Mouse (Mus musculus) cerebellum, adult 9-11 months (tissue): ENCODE measurements around the gene Amz1.

ENCODE experiments used
- DNase-seq: peaks from one replicate; pipeline ENCODE4 v3.0.0; 2022

The Amz1 gene

DNA sequence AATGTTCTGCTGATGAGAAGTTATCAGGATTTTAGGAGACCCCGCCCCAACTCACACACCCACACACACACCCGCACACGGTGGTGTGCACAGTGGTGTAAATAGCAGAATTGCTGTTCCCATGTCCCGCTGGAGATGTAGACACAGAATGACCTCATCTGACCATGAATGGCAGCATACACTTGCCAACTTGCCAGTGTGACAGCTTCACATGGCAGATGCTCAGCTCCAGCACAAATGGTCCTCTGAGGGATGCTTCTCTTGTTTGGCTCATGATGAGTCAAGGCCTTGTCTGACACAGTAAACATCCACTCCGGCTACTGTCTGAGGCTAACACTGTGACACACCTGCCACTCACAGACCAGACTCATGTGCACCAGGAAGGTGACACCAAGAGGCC lies 44.4 kb downstream of the Amz1 start:
- peak; percentile 81 for DNase-seq

GRCm38 (mm10) chr5:140771612-140772011 lies 47.7 kb downstream of the Amz1 start:
- no peak for DNase-seq

- DNase-seq = no peak
Measured at GRCm38 (mm10) chr5:140772158-140772557, 48.2 kb downstream of the Amz1 start.

DNA sequence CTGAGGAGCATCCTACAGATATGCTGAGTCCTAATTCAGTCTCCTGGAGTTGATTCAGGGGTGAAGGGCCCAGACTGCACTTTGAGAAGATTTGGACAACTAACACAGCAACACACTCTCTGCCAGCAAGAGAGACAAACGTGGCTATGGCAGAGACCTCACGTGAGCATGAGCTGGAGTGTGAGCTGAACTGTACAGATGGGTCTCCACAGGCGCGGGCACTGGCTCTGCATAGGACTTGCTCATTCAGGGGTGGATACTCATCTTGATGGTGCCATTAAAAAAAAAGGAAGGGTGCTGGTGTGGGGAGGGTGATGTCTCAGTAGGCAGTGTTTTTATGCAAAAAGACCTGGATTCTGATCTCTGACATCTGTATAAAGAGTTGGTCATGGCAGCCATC lies 51.2 kb downstream of the Amz1 start:
- no peak for DNase-seq

- no peak for DNase-seq
Measured at GRCm38 (mm10) chr5:140776968-140777367, 53.0 kb downstream of the Amz1 start.

- no peak for DNase-seq
Measured at GRCm38 (mm10) chr5:140781122-140781521, 57.2 kb downstream of the Amz1 start.

DNA sequence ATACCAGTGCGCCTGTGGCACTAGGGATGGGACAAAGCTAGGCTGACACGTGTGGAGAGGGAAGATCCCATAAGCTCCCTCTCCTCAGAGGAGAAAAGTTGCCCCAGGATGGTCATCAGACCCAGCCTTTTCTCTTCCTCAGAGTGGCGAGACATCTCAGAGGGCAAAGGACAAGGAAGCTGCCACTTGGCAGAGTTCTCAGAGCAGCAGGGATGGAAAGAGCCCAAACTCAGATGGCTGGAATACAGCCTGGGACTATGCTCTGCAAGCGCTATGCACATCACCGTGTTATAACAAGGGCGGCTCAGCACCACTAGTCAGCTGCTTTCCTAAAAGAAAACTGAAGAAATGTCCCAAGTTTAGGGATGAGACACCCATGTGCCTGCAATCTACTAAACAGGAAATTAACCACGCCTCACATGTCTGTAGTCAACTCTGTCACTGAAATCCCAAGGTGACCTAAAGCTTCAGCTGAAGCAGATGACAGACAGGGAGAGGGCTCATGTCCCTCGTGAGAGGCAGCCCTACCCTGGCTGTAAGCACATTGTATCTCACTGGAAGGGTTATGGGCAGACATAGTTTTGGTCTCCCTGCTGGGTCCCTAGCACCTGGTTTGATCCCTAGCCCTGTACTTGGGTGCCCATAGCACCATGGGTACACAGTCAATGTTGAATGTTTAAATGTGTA lies 58.1 kb downstream of the Amz1 start:
- no peak for DNase-seq

DNA sequence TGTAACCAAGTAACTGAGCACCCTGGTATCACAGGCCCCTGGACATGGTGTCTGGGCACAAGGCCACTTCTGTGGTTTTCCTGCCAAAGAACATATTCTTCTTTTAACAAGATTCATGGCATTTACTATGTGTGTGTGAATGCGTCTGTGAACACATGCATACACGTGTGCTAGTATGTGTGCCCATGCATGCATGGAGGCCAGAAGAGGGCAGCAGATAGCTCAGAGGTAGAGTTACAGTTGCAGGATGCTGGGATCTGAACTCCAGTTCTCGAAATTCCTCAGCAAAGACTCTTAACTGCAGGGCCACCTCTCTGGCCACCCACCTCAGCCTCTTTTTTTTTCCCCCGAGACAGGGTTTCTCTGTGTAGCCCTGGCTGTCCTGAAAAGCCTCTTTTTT lies 59.6 kb downstream of the Amz1 start:
- DNase-seq = no peak

DNA sequence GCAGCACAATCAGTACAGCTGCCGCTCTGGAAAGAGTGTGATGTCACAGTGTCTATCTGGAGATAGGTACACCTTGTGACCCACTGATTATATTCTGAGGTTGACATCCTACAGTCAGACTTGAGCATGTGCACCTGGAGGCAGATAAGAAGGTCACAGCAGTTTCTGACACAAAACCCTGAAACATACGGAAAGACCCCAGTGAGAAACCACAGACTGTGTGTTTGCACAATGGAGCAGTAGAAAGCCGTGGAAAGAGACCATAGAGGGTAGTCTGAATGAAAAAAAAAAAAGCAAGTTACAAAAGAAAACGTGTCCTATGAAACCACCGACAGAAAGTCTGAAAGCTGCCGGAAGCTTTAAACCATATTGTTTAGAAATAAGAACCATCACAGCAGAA lies 60.4 kb downstream of the Amz1 start:
- DNase-seq = no peak

GRCm38 (mm10) chr5:140785240-140785872 lies 61.4 kb downstream of the Amz1 start:
- no peak for DNase-seq

DNA sequence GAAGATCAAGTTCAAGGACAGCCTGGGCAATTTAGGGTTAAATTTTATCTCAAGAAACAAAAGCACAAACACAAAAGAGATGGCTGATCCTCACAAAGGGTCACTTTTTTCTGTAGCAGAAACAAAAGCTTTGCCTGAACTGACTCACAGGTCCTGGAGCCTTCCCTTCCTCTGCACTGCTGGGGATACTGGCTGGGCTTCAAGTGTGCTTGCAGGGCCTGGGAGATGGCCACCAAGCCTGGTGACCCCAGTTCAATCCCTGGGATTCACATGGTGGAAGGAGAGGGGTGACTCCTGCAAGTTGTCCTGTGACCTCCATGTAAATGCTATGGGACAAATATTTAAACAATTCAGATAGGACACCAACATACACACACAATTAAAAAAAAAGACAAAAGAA lies 65.6 kb downstream of the Amz1 start:
- no peak for DNase-seq

GRCm38 (mm10) chr5:140790392-140790791 lies 66.5 kb downstream of the Amz1 start:
- no peak for DNase-seq

DNA sequence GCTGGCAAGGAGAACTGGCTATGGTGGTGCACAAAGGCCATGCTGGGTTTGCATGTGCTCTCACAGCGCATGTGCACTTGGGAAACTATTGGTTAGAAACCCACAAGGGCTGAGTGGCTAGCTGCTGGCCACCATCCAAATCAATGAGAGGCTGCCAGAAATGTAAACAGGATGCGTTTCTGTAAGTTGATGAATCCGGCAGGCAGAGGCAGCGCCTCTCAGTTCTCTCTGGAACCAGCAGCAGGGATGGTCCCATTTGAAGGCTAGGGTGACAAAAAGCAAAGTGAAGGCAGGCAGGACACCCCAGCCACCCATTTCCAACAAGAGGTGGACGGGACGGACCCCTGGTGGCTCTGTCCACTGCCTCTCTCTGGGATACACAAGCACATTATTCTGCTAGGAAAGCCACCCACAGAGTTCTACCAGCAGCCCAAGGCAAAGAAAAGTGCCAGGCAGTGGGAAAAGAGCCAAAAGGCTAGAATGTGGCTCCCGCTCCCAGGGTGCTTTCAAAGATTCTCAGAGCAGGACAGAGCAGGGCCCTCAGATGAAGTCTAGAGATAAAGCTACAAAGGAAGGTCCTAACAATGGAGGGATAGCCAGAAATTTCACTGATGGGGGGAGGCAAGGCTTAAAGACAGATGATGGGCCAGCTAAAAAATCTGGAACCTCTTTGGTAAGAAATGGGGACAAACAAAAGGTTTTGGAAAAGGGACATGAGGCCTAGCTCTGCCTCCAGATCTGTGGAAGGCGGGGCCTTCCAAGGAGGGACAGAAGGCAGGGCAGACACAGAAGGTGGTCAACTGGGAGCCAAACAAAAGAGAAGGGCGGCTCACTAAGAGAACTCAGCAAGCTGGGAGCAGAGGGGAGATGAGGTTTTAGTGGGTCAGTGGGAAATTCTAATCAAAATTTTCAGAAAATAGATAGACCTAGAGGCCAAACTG lies 67.3 kb downstream of the Amz1 start:
- peak; percentile 58 for DNase-seq

GRCm38 (mm10) chr5:140792233-140792632 lies 68.3 kb downstream of the Amz1 start:
- no peak for DNase-seq

GRCm38 (mm10) chr5:140794753-140795152 lies 70.8 kb downstream of the Amz1 start:
- DNase-seq = no peak

DNA sequence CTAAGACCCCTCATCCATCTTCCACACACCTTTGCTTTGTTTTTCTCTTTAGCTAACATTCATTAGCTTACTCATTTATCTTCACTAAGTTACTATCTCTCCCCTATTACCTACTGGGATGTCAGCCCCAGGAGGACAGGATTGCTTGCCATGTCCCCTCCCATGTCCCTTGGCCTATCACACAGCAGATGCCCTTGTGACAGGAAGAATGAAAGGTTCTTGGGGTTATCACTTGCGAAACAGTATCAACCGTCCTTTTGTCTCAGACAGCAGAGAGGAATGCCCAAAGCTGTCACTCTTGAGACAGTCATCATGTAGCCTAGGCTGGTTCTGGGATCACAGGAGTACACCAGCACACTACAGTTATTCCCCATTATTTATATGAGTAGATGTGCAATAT lies 71.2 kb downstream of the Amz1 start:
- no peak for DNase-seq

DNA sequence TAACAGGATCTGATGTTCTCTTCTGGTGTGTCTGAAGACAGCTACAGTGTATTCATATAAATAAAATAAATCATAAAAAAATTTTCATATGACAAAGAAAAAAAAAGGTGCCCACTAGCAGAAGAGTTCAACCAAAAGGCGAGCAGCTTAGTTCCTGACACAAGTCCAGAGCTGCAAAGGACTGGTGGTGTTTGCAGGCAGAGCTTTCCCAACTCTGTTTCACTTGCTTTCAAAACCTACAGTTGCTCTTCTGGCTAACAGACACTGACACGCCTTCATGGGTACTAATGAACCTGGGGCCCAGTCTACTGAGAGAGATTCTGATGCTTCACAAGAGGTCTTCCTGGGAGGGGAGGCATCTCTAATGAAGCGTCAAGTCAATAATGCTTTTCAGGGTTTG lies 72.1 kb downstream of the Amz1 start:
- no peak for DNase-seq

GRCm38 (mm10) chr5:140798158-140798557 lies 74.2 kb downstream of the Amz1 start:
- no peak for DNase-seq

DNA sequence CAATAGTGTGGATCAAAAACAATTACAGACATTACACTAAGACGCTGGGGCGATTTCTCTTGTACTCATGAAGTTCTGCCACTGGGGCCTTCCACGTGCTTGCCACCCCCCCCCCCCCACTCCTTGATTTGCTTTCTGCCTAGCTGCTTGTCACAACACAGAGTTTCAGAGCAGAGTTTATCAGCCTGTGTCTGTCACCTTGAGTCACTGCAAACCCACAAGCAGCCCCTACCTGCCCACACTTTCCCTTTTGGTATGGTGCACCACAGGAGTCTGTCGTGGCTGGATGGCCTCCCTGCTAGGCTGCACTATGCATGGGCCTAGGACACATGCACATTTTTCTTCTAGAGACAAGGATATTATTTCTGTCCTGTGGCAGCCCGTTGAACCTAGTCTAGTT lies 74.8 kb downstream of the Amz1 start:
- no peak for DNase-seq

DNA sequence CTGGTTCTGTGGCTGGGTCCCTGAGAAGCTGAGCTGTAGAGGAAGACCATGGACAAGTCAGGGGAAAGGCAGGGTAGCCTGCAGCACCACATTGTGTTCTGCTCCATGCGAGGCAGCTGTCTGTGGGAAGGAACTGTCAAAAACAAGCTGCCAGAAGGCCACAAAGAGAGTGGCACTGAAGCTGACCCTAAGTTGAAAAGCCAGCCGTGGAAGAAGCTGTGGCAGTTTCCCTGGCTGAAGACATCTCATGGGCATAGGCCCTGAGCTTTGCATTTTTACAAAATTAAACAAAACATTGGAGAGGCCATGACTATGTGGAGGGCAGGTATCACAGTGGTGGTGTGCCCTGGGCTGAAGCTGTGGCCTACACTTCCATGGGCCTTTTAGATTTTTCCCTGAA lies 75.3 kb downstream of the Amz1 start:
- no peak for DNase-seq

DNA sequence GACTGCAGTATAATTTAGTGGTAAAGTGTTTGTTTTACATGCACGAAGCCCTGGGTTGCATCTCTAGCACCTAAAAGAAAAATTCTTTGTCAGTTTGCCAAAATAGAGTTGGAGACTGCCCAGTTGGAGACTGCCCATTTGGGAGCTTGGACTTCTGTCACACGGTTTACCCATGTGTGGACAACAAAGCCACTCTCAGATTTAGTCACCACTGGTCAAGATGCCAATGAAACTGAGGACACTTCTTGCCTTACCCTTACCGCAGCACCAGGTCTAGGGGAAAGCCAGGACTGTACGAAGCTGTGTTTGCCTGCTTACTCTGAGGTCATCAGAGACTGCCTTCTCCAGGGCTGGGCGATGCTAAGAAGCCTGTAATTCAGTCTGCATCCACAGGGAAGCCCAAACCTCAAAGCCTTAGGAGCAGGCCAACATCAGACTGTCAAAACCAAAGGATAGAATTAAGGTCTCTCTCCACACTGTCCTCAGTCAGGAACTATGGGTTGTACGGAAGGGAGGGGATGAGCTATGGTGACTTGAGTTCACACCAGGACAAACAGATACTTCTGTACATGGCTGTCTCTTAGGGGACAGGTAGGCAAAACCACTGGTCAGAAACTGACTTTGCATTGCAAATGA lies 76.5 kb downstream of the Amz1 start:
- peak; percentile 21 for DNase-seq

DNA sequence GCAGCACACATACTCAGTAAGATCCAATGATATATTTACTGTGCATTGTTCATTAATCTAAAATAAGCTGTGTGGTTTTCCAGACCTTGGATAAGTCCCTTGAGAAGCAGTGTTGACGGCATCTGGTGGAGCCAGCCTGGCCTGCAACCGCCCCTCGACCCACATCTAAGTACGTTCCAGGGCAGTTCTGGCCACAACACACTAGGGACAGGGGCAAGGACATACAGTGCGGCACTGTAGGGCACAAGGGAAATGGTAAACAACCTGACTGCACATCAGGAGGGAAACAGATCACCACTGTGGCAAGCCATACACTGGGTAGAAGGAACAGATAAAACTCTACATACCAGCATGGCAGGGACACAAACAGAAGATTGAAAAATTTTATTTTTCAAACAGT lies 77.9 kb downstream of the Amz1 start:
- DNase-seq = no peak

DNA sequence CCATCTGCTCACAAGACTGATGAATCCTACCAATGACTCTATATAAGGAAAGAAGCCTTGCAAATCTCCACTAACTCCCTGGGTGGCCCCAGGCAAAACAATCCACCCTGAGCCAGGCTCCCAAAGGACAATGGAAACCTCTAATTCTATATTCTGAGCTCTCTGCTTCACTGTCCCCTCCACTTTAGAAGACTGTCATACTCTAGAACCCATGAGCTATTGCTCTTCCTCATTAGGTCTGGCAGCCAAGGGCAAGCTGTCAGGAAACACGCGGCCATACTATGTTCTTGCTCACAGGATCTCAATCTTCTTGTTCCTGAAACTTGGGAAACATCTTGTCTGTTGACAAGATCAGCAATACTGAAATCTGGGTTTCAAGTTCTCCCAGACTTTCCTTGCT lies 82.3 kb downstream of the Amz1 start:
- DNase-seq = no peak
